Mouse (Mus musculus): Measurements from ENCODE around the gene Evi5.
A peak's percentile ranks its signal among the peaks of the same experiment; 100 is the strongest.

Gene Evi5

GRCm38 (mm10) chr5:107874561-107875260, at the start of gene Evi5:
Gene Evi5, minus strand, starts transcription at chr5:107875107.
- DNase-seq: no peak

- no peak for DNase-seq
Measured at GRCm38 (mm10) chr5:107924564-107924963, 49.7 kb upstream of the Evi5 start.

- DNase-seq: no peak
Measured at GRCm38 (mm10) chr5:107922836-107923235, 47.9 kb upstream of the Evi5 start.

- no peak for DNase-seq
Measured at GRCm38 (mm10) chr5:107921400-107922252, 46.7 kb upstream of the Evi5 start.

GRCm38 (mm10) chr5:107915280-107915679, 40.4 kb upstream of the Evi5 start:
- no peak for DNase-seq

GRCm38 (mm10) chr5:107911012-107911411, 36.1 kb upstream of the Evi5 start:
- DNase-seq: no peak

GRCm38 (mm10) chr5:107910084-107910616, 35.2 kb upstream of the Evi5 start:
- DNase-seq: no peak

GRCm38 (mm10) chr5:107909668-107910067, 34.8 kb upstream of the Evi5 start:
- DNase-seq: no peak

GRCm38 (mm10) chr5:107908514-107909110, 33.7 kb upstream of the Evi5 start:
- no peak for DNase-seq

GRCm38 (mm10) chr5:107904325-107904724, 29.4 kb upstream of the Evi5 start:
- DNase-seq: no peak

GRCm38 (mm10) chr5:107901014-107901615, 26.2 kb upstream of the Evi5 start:
- no peak for DNase-seq

GRCm38 (mm10) chr5:107900206-107901013, 25.5 kb upstream of the Evi5 start, which contains the start of gene Rpl5:
Gene Rpl5, plus strand, starts transcription at chr5:107900502.
- DNase-seq: peak; percentile 97

- DNase-seq: no peak
Measured at GRCm38 (mm10) chr5:107896265-107896664, 21.4 kb upstream of the Evi5 start.

GRCm38 (mm10) chr5:107894676-107895075, 19.8 kb upstream of the Evi5 start:
- DNase-seq: peak in 1 of 2 experiments; percentile 16

GRCm38 (mm10) chr5:107891515-107891914, 16.6 kb upstream of the Evi5 start:
- peak in 1 of 2 experiments; percentile 19 for DNase-seq

- DNase-seq: peak; percentile 32 to 67
Measured at GRCm38 (mm10) chr5:107889994-107890888, 15.3 kb upstream of the Evi5 start.

- peak in 1 of 2 experiments; percentile 29 for DNase-seq
Measured at GRCm38 (mm10) chr5:107880710-107881109, 5.8 kb upstream of the Evi5 start.

- DNase-seq: no peak
Measured at GRCm38 (mm10) chr5:107877053-107877452, 2.1 kb upstream of the Evi5 start.

- DNase-seq: no peak
Measured at GRCm38 (mm10) chr5:107875261-107875611, 329 bp upstream of the Evi5 start.

- no peak for DNase-seq
Measured at GRCm38 (mm10) chr5:107873886-107874302, 1.0 kb downstream of the Evi5 start.

- DNase-seq: no peak
Measured at GRCm38 (mm10) chr5:107873330-107873729, 1.6 kb downstream of the Evi5 start.
